Mouse (Mus musculus) embryonic facial prominence, embryonic 11.5 days (tissue): ENCODE measurements at regions not wholly inside any gene's neighbourhood (a gene's known extent, or its start where the extent isn't known, plus 50 kb on each side); places are given as distances from the start of the nearest gene placed in this dataset.

Experiments
- ATAC-seq: fragments of 200-750 bp; cut with Nextera tagmentation; replicated peaks from 2 replicates; pipeline ENCODE4 v1.8.0; 2017; ENCODE audit warnings: low read depth; ENCODE audit not compliant: insufficient number of reproducible peaks, low FRiP score, low TSS enrichment
- DNase-seq: peaks from one replicate; pipeline ENCODE4 v3.0.0-alpha.2; 2015; ENCODE audit warnings: low spot score
- H3K27ac ChIP-seq: fragments of 300-500 bp; sonication (generic); replicated peaks from 2 replicates; pipeline ENCODE4 v1.5.1; 2014; ENCODE audit warnings: mild to moderate bottlenecking, low read depth, low read length, control low read depth
- H3K27me3 ChIP-seq: fragments of 300-500 bp; sonication (generic); 2 replicates; pipeline ENCODE4 v1.6.1; 2014; ENCODE audit warnings: mild to moderate bottlenecking, low read length, moderate library complexity, mixed read lengths; ENCODE audit not compliant: control insufficient read depth, insufficient read depth
- H3K36me3 ChIP-seq: fragments of 300-500 bp; sonication (generic); replicated peaks from 2 replicates; pipeline ENCODE4 v1.6.1; 2014; ENCODE audit warnings: low read depth, mild to moderate bottlenecking, low read length, moderate library complexity, mixed read lengths; ENCODE audit not compliant: control insufficient read depth, insufficient read depth
- H3K4me1 ChIP-seq: fragments of 300-500 bp; sonication (generic); 2 replicates; pipeline ENCODE4 v1.6.1; 2014; ENCODE audit warnings: low read length, mixed read lengths; ENCODE audit not compliant: control insufficient read depth, insufficient read depth
- H3K4me2 ChIP-seq: fragments of 300-500 bp; sonication (generic); 2 replicates; pipeline ENCODE4 v1.6.1; 2014; ENCODE audit warnings: low read depth, mild to moderate bottlenecking, control low read depth, low read length, moderate library complexity
- H3K4me3 ChIP-seq: fragments of 300-500 bp; sonication (generic); 2 replicates; pipeline ENCODE4 v1.5.1; 2014; ENCODE audit warnings: low read depth, low read length, control low read depth
- H3K9ac ChIP-seq: fragments of 300-500 bp; sonication (generic); replicated peaks from 2 replicates; pipeline ENCODE4 v1.6.1; 2014; ENCODE audit warnings: mild to moderate bottlenecking, control low read depth, low read length
- H3K9me3 ChIP-seq: fragments of 300-500 bp; sonication (generic); replicated peaks from 2 replicates; pipeline ENCODE4 v1.6.1; 2016; ENCODE audit warnings: mild to moderate bottlenecking, low read length, inconsistent platforms, mixed read lengths; ENCODE audit not compliant: control insufficient read depth
- WGBS: fragments of 180-500 bp; shearing (Covaris S2); extraction: QIAGEN DNeasy Blood & Tissue Kit; methylation state at CpG from one replicate; pipeline ENCODE4 v1.1.7; 2014; 5-methylcytosine and 5-hydroxymethylcytosine counted together

DNA sequence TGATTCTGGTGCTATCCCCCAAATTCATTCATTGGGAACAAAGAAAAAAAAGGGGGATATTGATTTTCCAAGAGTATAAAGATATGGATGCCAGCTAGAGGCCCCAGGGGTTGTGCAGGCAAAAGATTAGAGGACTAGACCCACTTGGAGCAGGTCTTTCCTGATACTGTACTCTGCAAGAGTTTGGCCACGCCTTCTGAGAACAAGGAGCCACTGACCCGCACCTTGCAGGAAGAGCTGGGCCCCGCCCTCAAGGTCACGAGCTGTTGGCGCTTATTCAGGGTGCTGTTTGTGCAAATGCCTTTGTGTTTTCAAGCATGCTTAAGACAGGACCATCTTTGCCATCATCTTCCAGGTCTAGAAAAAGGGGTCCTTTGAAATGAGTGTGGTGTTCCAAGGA, 54.5 kb upstream of the Slc7a1 start:
- Histone ChIP-seq H3K27me3 (no peaks in the 10 kb centered on the region), H3K36me3 (no peaks in the 10 kb centered on the region), H3K4me1 (no peaks in the 10 kb centered on the region), H3K9ac (no peak overlapping the region), H3K9me3 (no peaks in the 10 kb centered on the region), H3K27ac (no peak overlapping the region), H3K4me2 (no peak overlapping the region), H3K4me3 (no peak overlapping the region)
- DNase-seq: no peak
- 71% methylated on average over 5 of the region's 5 CpGs for whole genome bisulfite sequencing
- no peak for ATAC-seq

DNA sequence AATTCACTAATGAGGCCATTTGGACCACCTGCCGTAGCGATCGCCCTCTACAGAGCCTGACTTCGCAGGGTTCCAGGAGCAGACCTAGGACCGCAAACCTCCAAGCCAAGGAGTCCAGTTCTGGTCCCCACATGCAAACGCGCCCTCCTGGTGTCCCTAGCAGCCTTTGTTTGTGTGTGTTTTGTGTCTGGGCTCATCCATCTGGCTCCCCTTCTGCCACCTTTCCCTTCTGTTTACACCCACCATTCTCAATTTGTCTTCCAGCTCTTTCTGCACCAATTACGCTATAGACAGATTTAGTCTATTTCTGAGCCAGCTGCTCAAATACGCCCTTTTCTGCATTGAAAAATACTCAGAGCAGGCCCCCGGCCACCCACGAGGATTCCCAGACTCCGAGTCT, 54.1 kb upstream of the Slc7a1 start:
- DNase-seq: no peak
- H3K4me2 ChIP-seq: no peak overlapping the region
- H3K9me3 ChIP-seq: no peaks in the 10 kb centered on the region
- no peak overlapping the region for H3K9ac ChIP-seq
- H3K4me3 ChIP-seq: no peak overlapping the region
- ATAC-seq: no peak
- H3K27me3 ChIP-seq: no peaks in the 10 kb centered on the region
- 77% methylated on average over 12 of the region's 12 CpGs for WGBS
- no peaks in the 10 kb centered on the region for H3K36me3 ChIP-seq
- H3K27ac ChIP-seq: no peak overlapping the region
- H3K4me1 ChIP-seq: no peaks in the 10 kb centered on the region

DNA sequence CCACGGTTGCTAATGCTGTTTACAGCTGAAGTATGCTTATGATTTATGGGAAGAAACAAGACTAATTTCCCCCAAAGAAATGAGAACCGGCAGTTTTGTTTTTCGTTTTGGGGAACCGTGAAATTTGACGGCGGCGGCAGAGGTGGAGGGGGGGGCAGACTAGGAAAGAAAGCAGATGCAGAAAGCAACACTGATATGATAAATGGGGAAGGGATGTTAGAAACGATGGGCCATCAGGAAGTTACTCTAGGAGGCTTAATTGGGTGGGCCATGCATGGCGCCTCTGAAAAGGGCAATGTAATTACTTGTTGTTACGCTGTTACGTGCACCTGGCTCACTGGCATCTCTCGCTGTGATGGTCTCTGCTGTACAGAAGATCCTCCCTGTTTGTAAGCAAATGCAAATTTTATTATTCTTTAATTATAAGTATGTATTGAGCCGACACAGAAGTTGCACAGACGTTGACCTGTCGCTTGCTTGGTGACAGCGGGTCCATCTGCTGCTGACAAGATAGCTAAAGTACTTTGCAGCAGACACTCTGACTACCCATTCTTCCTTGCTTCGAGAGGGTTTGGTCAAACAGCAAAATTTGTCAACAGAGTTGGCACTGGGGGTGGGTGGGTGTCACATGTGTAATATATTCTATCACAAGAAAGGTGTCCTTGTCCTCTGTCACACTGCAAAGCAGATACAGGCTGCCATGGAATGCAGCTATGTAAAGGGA, 53.4 kb upstream of the Slc7a1 start:
- no peaks in the 10 kb centered on the region for H3K4me1 ChIP-seq

DNA sequence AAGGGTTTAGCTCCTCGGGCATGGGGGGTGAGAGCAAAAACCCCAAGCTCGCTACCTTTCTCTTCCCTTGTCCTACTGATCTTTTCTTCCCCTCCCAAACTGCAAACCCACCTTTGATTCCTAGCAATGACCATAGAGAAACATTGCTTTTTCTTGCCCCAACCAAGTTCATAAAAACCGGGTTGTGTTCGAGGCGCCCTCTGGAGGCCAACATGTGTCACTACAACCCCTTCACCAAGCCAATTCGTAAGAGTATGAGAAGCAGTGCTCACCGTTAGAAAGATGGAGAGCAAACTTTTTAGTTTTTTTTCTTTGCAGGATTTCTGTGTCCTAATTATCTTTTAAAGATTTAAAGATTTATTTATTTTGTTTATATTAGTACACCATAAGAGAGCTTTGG, 52.1 kb upstream of the Slc7a1 start:
- Histone ChIP-seq H3K9me3 (no peaks in the 10 kb centered on the region), H3K4me3 (no peak overlapping the region), H3K36me3 (no peaks in the 10 kb centered on the region), H3K4me1 (no peaks in the 10 kb centered on the region), H3K27ac (no peak overlapping the region), H3K9ac (no peak overlapping the region), H3K4me2 (no peak overlapping the region), H3K27me3 (no peaks in the 10 kb centered on the region)
- peak; percentile 71 for DNase-seq
- WGBS: 39% methylated on average over 7 of the region's 7 CpGs
- ATAC-seq: no peak

More for the DNA sequence above, 53.4 kb upstream of the Slc7a1 start:
- no peaks in the 10 kb centered on the region for H3K36me3 ChIP-seq
- H3K9ac ChIP-seq: no peak overlapping the region
- H3K9me3 ChIP-seq: no peaks in the 10 kb centered on the region
- DNase-seq (no peak), ATAC-seq (no peak)
- 78% methylated on average over 17 of the region's 17 CpGs for WGBS
- H3K4me3 ChIP-seq: no peak overlapping the region
- H3K27ac ChIP-seq: no peak overlapping the region
- H3K4me2 ChIP-seq: no peak overlapping the region
- H3K27me3 ChIP-seq: no peaks in the 10 kb centered on the region

DNA sequence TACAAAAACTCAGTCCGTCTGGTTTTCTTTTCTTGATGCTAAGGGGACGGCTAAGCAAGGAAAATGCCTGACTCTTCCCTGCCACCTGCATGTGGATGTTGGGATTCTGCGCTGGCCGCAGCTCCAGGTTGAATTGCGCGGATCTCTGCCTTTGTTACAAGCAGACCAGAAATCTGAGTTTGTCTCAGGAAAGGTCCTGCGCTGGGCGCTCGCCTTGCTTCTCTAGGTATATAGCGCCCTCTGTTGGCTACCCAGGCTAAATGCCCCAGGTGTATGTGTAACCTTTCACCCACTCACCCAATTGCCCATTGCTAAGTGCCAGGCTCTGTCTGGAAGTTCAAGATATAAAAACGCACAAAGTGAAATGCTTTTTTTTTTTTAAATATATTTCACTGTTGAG, 51.2 kb upstream of the Slc7a1 start:
- Histone ChIP-seq H3K4me2 (no peak overlapping the region), H3K4me1 (no peaks in the 10 kb centered on the region), H3K4me3 (no peak overlapping the region), H3K9me3 (no peaks in the 10 kb centered on the region), H3K36me3 (no peaks in the 10 kb centered on the region), H3K27me3 (no peaks in the 10 kb centered on the region), H3K9ac (no peak overlapping the region), H3K27ac (no peak overlapping the region)
- 42% methylated on average over 11 of the region's 11 CpGs for WGBS
- ATAC-seq: no peak
- peak; percentile 73 for DNase-seq
